9 mouse cellular contexts compared by ENCODE assay signal in the genomic region with DNA sequence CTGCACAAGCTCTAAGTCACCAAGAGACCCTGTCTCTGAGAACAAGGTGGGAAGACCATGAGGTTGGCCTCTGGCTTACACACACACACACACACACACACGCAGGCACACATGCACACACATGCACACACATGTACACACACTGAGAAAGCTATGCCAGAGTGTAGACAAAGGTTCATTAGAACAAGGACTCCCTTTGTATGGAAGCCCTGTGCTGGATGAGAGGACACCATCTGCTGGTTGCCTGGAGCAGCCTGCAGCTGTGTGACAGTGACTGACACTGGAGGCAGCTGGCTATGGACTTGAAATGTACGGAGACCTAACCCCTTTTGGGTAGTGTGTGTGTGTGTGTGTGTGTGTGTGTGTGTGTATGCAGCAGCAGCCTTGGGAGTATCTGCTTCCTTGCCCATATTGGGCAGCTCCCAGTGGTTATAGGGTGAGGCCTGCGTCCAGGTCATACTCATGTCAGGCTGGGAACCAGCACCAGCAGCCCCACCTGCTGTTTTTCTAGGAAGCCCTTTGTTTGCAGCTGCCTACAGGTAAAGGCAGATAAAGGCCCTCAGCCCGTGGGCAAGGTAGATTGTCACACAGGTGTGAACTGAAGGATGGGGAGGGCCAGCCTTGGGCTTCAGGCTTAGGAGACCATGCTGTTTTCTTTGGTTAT. TPM values are rescaled to one million over a fixed set of nuclear protein-coding genes. Genes with fewer than 3 reads are reported as not detected.
DNase-seq lines count a peak whose midpoint lies in the region; ATAC-seq and TF ChIP-seq lines count a peak whose summit lies in the region.
"Had no signal": no experiment of that assay in that cellular context is flagged by ENCODE, and none has a peak within 500 bp of the region (broad histone marks: within the 10 kb centered on the region; RNA-seq: fewer than 3 reads in every experiment).

No protein-coding gene starts in this region.

- no peaks in the 10 kb centered on the region for H3K27me3 ChIP-seq in kidney, embryonic 16.5 days (ENCODE audit: insufficient read depth, low read length)
- H3K27me3 ChIP-seq in intestine, embryonic 15.5 days (replicated peaks) = no peaks in the 10 kb centered on the region
- no peaks in the 10 kb centered on the region for H3K27me3 ChIP-seq in neural tube, embryonic 14.5 days (ENCODE audit: control insufficient read depth, insufficient read depth, low read length)
- H3K27me3 ChIP-seq: embryonic facial prominence, embryonic 15.5 days had no signal

- H3K4me1 ChIP-seq in kidney, embryonic 16.5 days (ENCODE audit: insufficient read depth, low read length) = peaks cover 49% of the 10 kb centered on the region
- H3K4me1 ChIP-seq in intestine, embryonic 15.5 days (replicated peaks) = peaks cover 55% of the 10 kb centered on the region
- H3K4me1 ChIP-seq in neural tube, embryonic 14.5 days (ENCODE audit: control insufficient read depth, insufficient read depth, low read length) = peaks cover 50% of the 10 kb centered on the region

- no peak overlapping the region for H3K4me3 ChIP-seq in kidney, embryonic 16.5 days (ENCODE audit: low read length)
- H3K4me3 ChIP-seq in intestine, embryonic 15.5 days (replicated peaks) = no peak overlapping the region
- no peak overlapping the region for H3K4me3 ChIP-seq in neural tube, embryonic 14.5 days (ENCODE audit: low read depth, low read length)
- H3K4me3 ChIP-seq: embryonic facial prominence, embryonic 15.5 days had no signal

- ATAC-seq in kidney, embryonic 16.5 days (ENCODE audit: low FRiP score, low TSS enrichment) = 0 out of 2 replicates have a peak, but pooled peaks have one; percentile 20
- peak; percentile 56 for ATAC-seq in intestine, embryonic 15.5 days
- ATAC-seq in neural tube, embryonic 14.5 days (ENCODE audit: low read depth) = peak; percentile 36; the same call in 1 of the 2 replicates

- H3K27ac ChIP-seq in kidney, embryonic 16.5 days (ENCODE audit: low read length) = no peak overlapping the region
- H3K27ac ChIP-seq in intestine, embryonic 15.5 days = peak overlapping the region; percentile 14; the same call in 1 of the 2 replicates
- peak overlapping the region; percentile 65 for H3K27ac ChIP-seq in neural tube, embryonic 14.5 days (ENCODE audit: low read depth, low read length)

- no peaks in the 10 kb centered on the region for H3K36me3 ChIP-seq in kidney, embryonic 16.5 days (ENCODE audit: insufficient read depth, low read length)
- H3K36me3 ChIP-seq in intestine, embryonic 15.5 days = no peaks in the 10 kb centered on the region
- H3K36me3 ChIP-seq in neural tube, embryonic 14.5 days (ENCODE audit: control insufficient read depth, insufficient read depth, low read length) = no peaks in the 10 kb centered on the region
- H3K36me3 ChIP-seq: embryonic facial prominence, embryonic 15.5 days had no signal

- 61% methylated on average over 4 of the region's 4 CpGs for WGBS in kidney, embryonic 16.5 days
- WGBS in intestine, embryonic 15.5 days = 59% methylated on average over 4 of the region's 4 CpGs
- WGBS in neural tube, embryonic 14.5 days = 55% methylated on average over 4 of the region's 4 CpGs

- H3K9me3 ChIP-seq in kidney, embryonic 16.5 days (ENCODE audit: low read length) = no peaks in the 10 kb centered on the region
- no peaks in the 10 kb centered on the region for H3K9me3 ChIP-seq in intestine, embryonic 15.5 days
- no peaks in the 10 kb centered on the region for H3K9me3 ChIP-seq in neural tube, embryonic 14.5 days (ENCODE audit: control insufficient read depth, low read length)
- H3K9me3 ChIP-seq: embryonic facial prominence, embryonic 15.5 days had no signal

- no peak overlapping the region for H3K4me2 ChIP-seq in kidney, embryonic 16.5 days (replicated peaks; ENCODE audit: low read depth, low read length)
- H3K4me2 ChIP-seq in intestine, embryonic 15.5 days (replicated peaks) = no peak overlapping the region
- H3K4me2 ChIP-seq in neural tube, embryonic 14.5 days (ENCODE audit: low read depth, low read length) = no peak overlapping the region
- H3K4me2 ChIP-seq: embryonic facial prominence, embryonic 15.5 days had no signal

- peak; percentile 27; the same call in 1 of the 2 replicates for TF ChIP-seq CTCF in brain, embryonic 14.5 days (IDR thresholded peaks at IDR 0.05; ENCODE audit: borderline replicate concordance, extremely low read depth, insufficient read depth, insufficient read length)

- no peak for TF ChIP-seq POLR2A in brain, embryonic 14.5 days (IDR thresholded peaks at IDR 0.05; ENCODE audit: borderline replicate concordance, extremely low read depth, insufficient read depth, insufficient read length, poor library complexity, severe bottlenecking)

- H3K9ac ChIP-seq in kidney, embryonic 16.5 days (replicated peaks; ENCODE audit: low read length) = no peak overlapping the region
- H3K9ac ChIP-seq in intestine, embryonic 15.5 days = no peak overlapping the region
- H3K9ac ChIP-seq in neural tube, embryonic 14.5 days (replicated peaks; ENCODE audit: low read depth, low read length) = no peak overlapping the region
- H3K9ac ChIP-seq: embryonic facial prominence, embryonic 15.5 days had no signal

- DNase-seq in kidney, adult 9 months = no peak
- peak; percentile 87 for DNase-seq in brain, embryonic 14.5 days (ENCODE audit: low read depth)
- DNase-seq in testis, postnatal 14 days (ENCODE audit: low spot score) = no peak
- no peak for DNase-seq in left cerebral cortex, adult 18-20 months (ENCODE audit: low spot score in 2 of 2)
- DNase-seq in lung, postnatal 10 days = no peak

RNA-seq across cellular contexts. Expression of gene Galnt2, which starts 55.4 kb away (rescaled TPM):
- polyA plus RNA-seq in kidney, embryonic 16.5 days (2015; fragmentation: Nextera tagmentation; extraction: Ambion mirVana) = 47.0 and 47.1 TPM in 2 replicates
- 42.0 and 50.3 TPM in 2 replicates for polyA plus RNA-seq in brain, embryonic 14.5 days (2012; rRNA removed)
- polyA plus RNA-seq in intestine, embryonic 15.5 days (2015; fragmentation: Nextera tagmentation; extraction: Ambion mirVana) = 58.8 and 66.9 TPM in 2 replicates
- polyA plus RNA-seq in neural tube, embryonic 14.5 days (2014; fragmentation: Nextera tagmentation; extraction: Ambion mirVana) = 55.8 and 57.7 TPM in 2 replicates
- total RNA-seq in left cerebral cortex, adult 18-20 months (2021) = 10 to 100 TPM; 51.5 to 60.6 TPM
